Mouse (Mus musculus) midbrain, embryonic 11.5 days (tissue): Measurements from ENCODE around the gene Prkg1. TPM values are rescaled to one million over a fixed set of nuclear protein-coding genes. Genes with fewer than 3 reads are reported as not detected.

Source experiments
- ATAC-seq: fragments of 200-750 bp; cut with Nextera tagmentation; 2 replicates; pipeline ENCODE4 v1.8.0; 2017; ENCODE audit warnings: moderate TSS enrichment, moderate library complexity; ENCODE audit not compliant: low FRiP score
- DNase-seq: peaks from one replicate; pipeline ENCODE4 v3.0.0; 2015; ENCODE audit warnings: low spot score; ENCODE audit errors: missing footprints
- H3K27ac ChIP-seq: fragments of 300-500 bp; sonication (generic); 2 replicates; pipeline ENCODE4 v1.5.1; 2014; ENCODE audit warnings: low read depth, low read length
- H3K27me3 ChIP-seq: fragments of 300-500 bp; sonication (generic); 2 replicates; pipeline ENCODE4 v1.6.1; 2014; ENCODE audit warnings: mild to moderate bottlenecking, low read length, moderate library complexity, mixed read lengths; ENCODE audit not compliant: control insufficient read depth, insufficient read depth
- H3K36me3 ChIP-seq: fragments of 300-500 bp; sonication (generic); 2 replicates; pipeline ENCODE4 v1.6.1; 2014; ENCODE audit warnings: mild to moderate bottlenecking, low read length, moderate library complexity, mixed read lengths; ENCODE audit not compliant: control insufficient read depth, insufficient read depth
- H3K4me1 ChIP-seq: fragments of 300-500 bp; sonication (generic); 2 replicates; pipeline ENCODE4 v1.6.1; 2014; ENCODE audit warnings: low read length; ENCODE audit not compliant: control insufficient read depth, insufficient read depth
- H3K4me2 ChIP-seq: fragments of 300-500 bp; sonication (generic); 2 replicates; pipeline ENCODE4 v1.6.1; 2014; ENCODE audit warnings: mild to moderate bottlenecking, moderate library complexity
- H3K4me3 ChIP-seq: fragments of 300-500 bp; sonication (generic); 2 replicates; pipeline ENCODE4 v1.5.1; 2014; ENCODE audit warnings: low read depth, low read length
- H3K9ac ChIP-seq: fragments of 300-500 bp; sonication (generic); 2 replicates; pipeline ENCODE4 v1.6.1; 2014; ENCODE audit warnings: low read length
- H3K9me3 ChIP-seq: fragments of 300-500 bp; sonication (generic); 2 replicates; pipeline ENCODE4 v1.6.1; 2016; ENCODE audit warnings: low read length; ENCODE audit not compliant: control insufficient read depth
- WGBS: fragments of 180-500 bp; shearing (Covaris S2); extraction: QIAGEN DNeasy Blood & Tissue Kit; methylation state at CpG from one replicate; pipeline ENCODE4 v1.1.7; 2014; 5-methylcytosine and 5-hydroxymethylcytosine counted together
- polyA plus RNA-seq: library from polyadenylated mRNA; unstranded; fragments of >200 nt; fragmentation: Nextera tagmentation; extraction: Ambion mirVana; gene quantifications from 2 replicates; pipeline ENCODE4 v1.2.1, GENCODE M21; 2014

Prkg1 gene
- polyA plus RNA-seq, 1 experiment from 2014 or later: 4.9 TPM

DNA sequence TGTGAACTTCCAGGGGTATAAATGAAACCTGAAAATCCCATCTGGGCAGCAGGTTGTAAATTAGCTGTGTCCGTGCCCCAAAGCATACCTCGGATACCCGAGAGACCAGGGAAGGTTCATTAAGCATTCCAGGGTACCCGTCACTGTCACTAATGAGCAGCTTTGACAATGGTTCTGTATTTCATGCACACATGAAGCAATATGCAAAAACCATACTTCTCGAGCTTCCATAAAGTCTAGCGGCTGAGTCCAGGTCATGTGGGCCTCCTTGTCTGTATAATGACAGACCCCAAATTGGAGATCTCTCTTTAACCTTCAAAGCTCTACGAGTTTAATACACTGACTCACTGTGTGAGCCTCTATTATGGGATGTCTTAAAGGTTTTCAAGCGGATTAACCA, 1088.5 kb downstream of the Prkg1 start:
- H3K9ac ChIP-seq: no peak overlapping the region
- no peaks in the 10 kb centered on the region for H3K9me3 ChIP-seq
- 77% methylated on average over 8 of the region's 8 CpGs for WGBS
- H3K27ac ChIP-seq: no peak overlapping the region
- ATAC-seq (no peak), DNase-seq (peak; percentile 21)
- no peak overlapping the region for H3K4me3 ChIP-seq
- H3K4me1 ChIP-seq: no peaks in the 10 kb centered on the region
- no peaks in the 10 kb centered on the region for H3K36me3 ChIP-seq
- no peaks in the 10 kb centered on the region for H3K27me3 ChIP-seq
- no peak overlapping the region for H3K4me2 ChIP-seq

DNA sequence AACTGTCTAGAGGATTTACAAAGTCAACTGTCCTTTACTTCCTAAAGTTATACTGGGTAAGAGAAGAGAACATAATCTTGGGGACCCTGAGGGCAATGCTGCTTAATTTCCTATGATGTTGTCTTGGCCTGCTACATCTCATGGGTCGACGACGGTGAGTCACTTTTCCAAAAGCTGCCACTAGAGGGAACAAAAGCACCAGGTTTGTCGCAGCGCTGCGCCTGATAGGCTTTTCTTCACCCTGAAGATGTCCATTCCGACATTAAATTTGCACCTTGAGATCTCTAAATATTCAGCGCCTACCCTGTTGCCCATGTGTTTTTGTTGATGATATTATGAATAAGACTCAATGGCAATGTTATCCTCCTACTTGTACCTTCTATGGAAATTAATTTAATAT, 1100.6 kb downstream of the Prkg1 start:
- H3K9ac ChIP-seq: no peak overlapping the region
- no peak overlapping the region for H3K27ac ChIP-seq
- no peaks in the 10 kb centered on the region for H3K36me3 ChIP-seq
- no peak overlapping the region for H3K4me3 ChIP-seq
- DNase-seq: peak; percentile 97
- no peaks in the 10 kb centered on the region for H3K9me3 ChIP-seq
- 8% methylated on average over 8 of the region's 8 CpGs for WGBS
- no peak overlapping the region for H3K4me2 ChIP-seq
- no peaks in the 10 kb centered on the region for H3K4me1 ChIP-seq
- H3K27me3 ChIP-seq: no peaks in the 10 kb centered on the region
- ATAC-seq: peak; percentile 64; the same call in 1 of the 2 replicates

DNA sequence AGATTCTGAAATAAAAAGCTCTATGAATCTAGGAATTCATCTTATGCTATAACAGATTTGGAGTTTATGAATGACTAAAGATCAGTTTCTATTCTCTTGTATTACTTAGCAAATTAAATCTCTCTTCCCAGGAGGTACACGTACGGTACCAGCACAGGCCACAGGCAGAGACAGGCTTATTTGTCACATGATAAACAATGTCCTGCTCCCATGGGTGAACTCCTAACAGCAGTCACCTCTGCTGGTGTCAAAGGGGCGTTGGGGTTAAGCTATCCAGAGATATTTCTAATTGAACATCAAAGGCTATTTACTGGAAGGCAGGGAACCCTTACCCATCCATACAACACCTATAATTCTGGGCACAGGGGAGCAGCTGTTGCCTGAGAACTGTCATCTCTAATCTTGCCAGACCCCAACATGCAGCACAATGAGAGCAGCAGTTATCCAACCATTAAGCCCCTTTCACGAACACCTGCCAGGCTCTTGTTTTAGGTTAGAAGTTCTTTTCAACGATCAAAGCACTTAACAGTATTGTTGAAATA, 1122.1 kb downstream of the Prkg1 start:
- H3K4me2 ChIP-seq: no peak overlapping the region
- H3K27ac ChIP-seq: no peak overlapping the region
- H3K27me3 ChIP-seq: no peaks in the 10 kb centered on the region
- no peak overlapping the region for H3K4me3 ChIP-seq
- peaks cover 7% of the 10 kb centered on the region; the same call in 1 of the 2 replicates for H3K4me1 ChIP-seq
- H3K36me3 ChIP-seq: no peaks in the 10 kb centered on the region
- ATAC-seq (peak; percentile 58; the same call in 1 of the 2 replicates), DNase-seq (no peak)
- no peak overlapping the region for H3K9ac ChIP-seq
- H3K9me3 ChIP-seq: no peaks in the 10 kb centered on the region
- 19% methylated on average over 5 of the region's 5 CpGs for WGBS

DNA sequence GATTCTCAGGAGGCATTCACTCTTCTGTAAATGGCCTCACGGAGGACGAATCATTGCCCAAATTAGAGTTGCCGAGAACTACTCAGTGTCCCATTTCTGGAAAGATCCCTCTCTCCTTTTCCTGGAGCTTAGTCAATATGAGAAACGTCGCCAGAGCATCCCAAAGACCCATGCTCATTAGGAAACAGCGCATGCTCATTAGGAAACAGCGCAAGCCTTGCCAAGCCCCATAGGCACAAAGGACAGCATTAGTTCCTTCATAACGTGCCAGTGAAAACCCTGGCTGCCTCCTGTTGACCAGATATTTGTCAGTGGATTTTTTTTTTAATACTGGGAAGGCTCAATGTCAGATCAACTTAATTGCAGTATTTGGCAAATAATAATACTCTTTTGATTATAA, 1127.4 kb downstream of the Prkg1 start:
- 83% methylated on average over 8 of the region's 8 CpGs for WGBS
- ATAC-seq: no peak
- no peak for DNase-seq

DNA sequence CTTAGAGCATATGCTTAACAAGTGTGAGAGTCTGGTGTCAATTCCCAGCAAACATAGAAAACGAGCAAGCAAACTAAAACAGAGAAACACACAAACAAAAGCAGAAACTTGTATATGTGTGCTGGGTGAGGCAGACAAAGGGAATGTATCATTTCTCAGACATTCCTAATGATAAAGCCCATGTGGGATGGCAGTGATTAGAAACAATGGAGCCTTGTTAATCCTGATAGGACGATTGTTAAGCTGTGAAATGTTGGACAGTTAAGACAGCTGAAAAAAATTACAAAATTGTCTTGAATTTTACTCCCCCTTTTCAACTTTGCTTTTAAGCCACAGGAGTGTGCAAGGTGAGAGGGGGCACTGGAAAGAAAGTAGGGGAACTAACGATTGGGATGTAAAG, 1133.8 kb downstream of the Prkg1 start:
- Histone ChIP-seq H3K9ac (no peak overlapping the region), H3K27ac (no peak overlapping the region), H3K4me1 (no peaks in the 10 kb centered on the region), H3K27me3 (no peaks in the 10 kb centered on the region), H3K9me3 (no peaks in the 10 kb centered on the region), H3K4me2 (no peak overlapping the region), H3K4me3 (no peak overlapping the region), H3K36me3 (no peaks in the 10 kb centered on the region)
- 51% methylated on average over 3 of the region's 3 CpGs for WGBS
- no peak for ATAC-seq
- no peak for DNase-seq

More for the DNA sequence above, 1127.4 kb downstream of the Prkg1 start:
- Histone ChIP-seq H3K4me1 (no peaks in the 10 kb centered on the region), H3K9ac (no peak overlapping the region), H3K36me3 (no peaks in the 10 kb centered on the region), H3K4me2 (no peak overlapping the region), H3K27me3 (no peaks in the 10 kb centered on the region), H3K9me3 (no peaks in the 10 kb centered on the region), H3K4me3 (no peak overlapping the region), H3K27ac (no peak overlapping the region)

DNA sequence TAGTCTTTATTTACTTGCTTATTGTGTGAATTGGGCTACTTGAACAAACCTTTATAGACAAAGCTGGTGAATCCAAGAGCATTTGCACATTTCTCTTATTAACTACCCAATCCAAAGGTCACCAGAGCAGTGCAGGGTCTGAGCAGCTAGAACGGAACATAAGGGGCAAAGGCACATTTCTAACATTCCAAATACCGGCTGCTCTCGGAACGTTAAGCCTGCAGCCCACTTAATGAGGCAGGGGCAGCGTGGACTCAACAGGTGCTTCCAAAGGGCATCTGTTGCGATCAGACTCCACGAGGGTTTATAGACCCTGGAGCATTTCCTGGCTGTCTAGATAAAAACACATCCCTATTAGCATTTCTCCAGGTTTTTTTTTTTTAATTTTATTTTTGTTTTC, 1138.8 kb downstream of the Prkg1 start:
- Histone ChIP-seq H3K4me2 (no peak overlapping the region), H3K9me3 (no peaks in the 10 kb centered on the region), H3K9ac (no peak overlapping the region), H3K36me3 (no peaks in the 10 kb centered on the region), H3K4me1 (no peaks in the 10 kb centered on the region), H3K27me3 (no peaks in the 10 kb centered on the region), H3K4me3 (no peak overlapping the region), H3K27ac (no peak overlapping the region)
- ATAC-seq (no peak), DNase-seq (no peak)
- WGBS: 38% methylated on average over 7 of the region's 7 CpGs

DNA sequence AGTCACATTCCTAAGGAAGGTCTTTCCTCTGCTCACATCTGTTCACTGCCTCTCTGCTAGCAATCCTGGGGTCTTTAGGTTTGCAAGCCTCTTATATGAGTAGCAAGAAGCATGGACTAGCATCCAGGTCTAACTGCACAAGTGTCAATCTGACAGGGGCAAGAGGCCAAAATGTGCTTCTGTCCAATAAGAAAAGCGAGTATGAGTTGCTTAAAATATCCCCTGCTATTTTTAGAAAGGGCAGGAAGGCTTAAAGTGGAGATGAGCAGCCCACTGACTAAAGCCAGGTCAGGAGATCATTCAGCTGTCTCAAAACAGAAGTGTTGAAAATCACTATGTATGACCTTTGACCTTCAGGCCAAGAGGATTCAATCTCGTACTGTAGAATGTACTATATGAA, 1139.4 kb downstream of the Prkg1 start:
- ATAC-seq (no peak), DNase-seq (no peak)
- 71% methylated on average over 2 of the region's 2 CpGs for WGBS
- Histone ChIP-seq H3K27me3 (no peaks in the 10 kb centered on the region), H3K4me1 (no peaks in the 10 kb centered on the region), H3K9ac (no peak overlapping the region), H3K9me3 (no peaks in the 10 kb centered on the region), H3K4me3 (no peak overlapping the region), H3K4me2 (no peak overlapping the region), H3K27ac (no peak overlapping the region), H3K36me3 (no peaks in the 10 kb centered on the region)

DNA sequence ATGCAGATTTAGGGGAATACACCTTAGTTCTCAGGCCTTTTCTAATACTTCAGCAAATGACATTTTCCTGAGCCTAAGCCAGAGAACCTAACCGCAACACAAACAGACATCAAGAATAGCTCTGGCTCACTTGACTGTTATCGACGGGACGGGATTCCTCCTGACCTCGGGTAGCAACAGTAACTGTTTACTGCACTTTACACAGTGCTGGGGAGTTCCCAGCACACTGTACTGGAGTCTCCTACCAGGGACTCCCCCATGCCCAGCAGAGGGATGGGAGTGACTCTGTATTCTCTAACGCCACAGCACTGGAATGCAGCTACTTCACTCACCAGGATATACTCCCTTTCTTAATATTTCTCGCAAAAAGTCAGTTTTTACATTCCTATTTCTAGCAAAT, 1141.2 kb downstream of the Prkg1 start:
- DNase-seq (no peak), ATAC-seq (no peak)
- Histone ChIP-seq H3K36me3 (no peaks in the 10 kb centered on the region), H3K27me3 (no peaks in the 10 kb centered on the region), H3K9me3 (no peaks in the 10 kb centered on the region), H3K27ac (no peak overlapping the region), H3K4me1 (no peaks in the 10 kb centered on the region), H3K9ac (no peak overlapping the region), H3K4me3 (no peak overlapping the region), H3K4me2 (no peak overlapping the region)
- WGBS: 85% methylated on average over 7 of the region's 7 CpGs

DNA sequence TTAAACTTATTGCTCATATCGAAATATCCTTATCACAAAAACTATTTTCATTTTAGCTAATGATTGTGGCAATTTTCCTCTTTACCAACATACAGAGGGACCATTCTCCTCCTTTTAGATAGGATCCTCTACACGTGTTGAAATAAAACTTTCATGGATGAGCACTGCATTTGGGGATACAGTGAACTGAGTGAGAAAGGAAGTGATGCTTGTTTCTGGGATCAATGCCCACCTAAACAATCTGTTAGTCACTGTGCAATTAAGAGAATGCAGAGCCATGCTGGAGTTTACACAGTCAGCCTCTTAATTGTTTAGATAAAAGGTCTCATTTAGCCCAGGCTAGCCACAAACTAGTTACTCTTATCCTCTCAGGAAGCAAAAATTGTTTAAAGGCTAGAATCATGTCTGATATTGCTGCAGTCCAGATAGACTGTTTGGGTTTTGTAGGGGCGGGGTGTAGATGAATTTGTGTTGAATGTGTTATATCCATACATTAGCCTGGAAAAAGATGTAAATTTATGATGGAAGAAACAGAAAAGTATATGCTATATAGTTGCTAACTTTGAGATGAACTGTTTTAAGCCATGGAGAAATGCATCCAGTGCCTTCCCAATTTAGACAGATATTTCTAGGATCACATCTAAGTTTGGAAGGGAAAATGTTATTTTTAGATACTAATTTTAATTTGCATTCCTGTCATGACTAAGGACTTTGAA, 1151.5 kb downstream of the Prkg1 start:
- no peaks in the 10 kb centered on the region for H3K36me3 ChIP-seq
- no peak overlapping the region for H3K27ac ChIP-seq
- no peak overlapping the region for H3K9ac ChIP-seq
- H3K9me3 ChIP-seq: no peaks in the 10 kb centered on the region
- no peaks in the 10 kb centered on the region for H3K4me1 ChIP-seq
- H3K4me2 ChIP-seq: no peak overlapping the region
- no peak for DNase-seq
- H3K27me3 ChIP-seq: no peaks in the 10 kb centered on the region
- H3K4me3 ChIP-seq: no peak overlapping the region
- WGBS: 82% methylated on average over 3 of the region's 3 CpGs
- no peak for ATAC-seq
